Mouse (Mus musculus) hindbrain, embryonic 15.5 days (tissue): Measurements from ENCODE around the gene Gba. TPM values are rescaled to one million over a fixed set of nuclear protein-coding genes. Genes with fewer than 3 reads are reported as not detected.
"Not testable (repeated sequence)": the region's sequence is repeated elsewhere in the genome, so short reads cannot be mapped to it uniquely, and the experiment has no call there.

Experiments used
- ATAC-seq: fragments of 200-750 bp; cut with Nextera tagmentation; 2 replicates; pipeline ENCODE4 v1.8.0; 2017; ENCODE audit warnings: low read depth, moderate number of reproducible peaks, moderate TSS enrichment; ENCODE audit not compliant: low FRiP score
- H3K27ac ChIP-seq: fragments of 300-500 bp; sonication (generic); replicated peaks from 2 replicates; pipeline ENCODE4 v1.5.1; 2015; ENCODE audit warnings: mild to moderate bottlenecking, inconsistent platforms
- H3K27me3 ChIP-seq: fragments of 300-500 bp; sonication (generic); 2 replicates; pipeline ENCODE4 v1.6.1; 2015; ENCODE audit warnings: control low read depth, inconsistent platforms
- H3K36me3 ChIP-seq: fragments of 300-500 bp; sonication (generic); 2 replicates; pipeline ENCODE4 v1.6.1; 2015; ENCODE audit warnings: control low read depth, inconsistent platforms
- H3K4me1 ChIP-seq: fragments of 300-500 bp; sonication (generic); replicated peaks from 2 replicates; pipeline ENCODE4 v1.6.1; 2015; ENCODE audit warnings: control low read depth, inconsistent platforms
- H3K4me2 ChIP-seq: fragments of 300-500 bp; sonication (generic); 2 replicates; pipeline ENCODE4 v1.6.1; 2015; ENCODE audit warnings: moderate library complexity, mild to moderate bottlenecking, inconsistent platforms
- H3K4me3 ChIP-seq: fragments of 300-500 bp; sonication (generic); 2 replicates; pipeline ENCODE4 v1.5.1; 2015; ENCODE audit warnings: mild to moderate bottlenecking, inconsistent platforms
- H3K9ac ChIP-seq: fragments of 300-500 bp; sonication (generic); 2 replicates; pipeline ENCODE4 v1.6.1; 2015; ENCODE audit warnings: inconsistent platforms
- H3K9me3 ChIP-seq: fragments of 300-500 bp; sonication (generic); 2 replicates; pipeline ENCODE4 v1.6.1; 2016; ENCODE audit warnings: control low read depth, inconsistent platforms
- whole genome bisulfite sequencing: fragments of 180-500 bp; shearing (Covaris S2); methylation state at CpG from one replicate; pipeline ENCODE4 v1.1.7; 2015; 5-methylcytosine and 5-hydroxymethylcytosine counted together
- polyA plus RNA-seq: library from polyadenylated mRNA; unstranded; fragments of >200 nt; fragmentation: Nextera tagmentation; extraction: Ambion mirVana; gene quantifications from 2 replicates; pipeline ENCODE4 v1.2.1, GENCODE M21; 2015

Gene Gba
- polyA plus RNA-seq, 1 experiment from 2014 or later: 48.0 TPM

DNA sequence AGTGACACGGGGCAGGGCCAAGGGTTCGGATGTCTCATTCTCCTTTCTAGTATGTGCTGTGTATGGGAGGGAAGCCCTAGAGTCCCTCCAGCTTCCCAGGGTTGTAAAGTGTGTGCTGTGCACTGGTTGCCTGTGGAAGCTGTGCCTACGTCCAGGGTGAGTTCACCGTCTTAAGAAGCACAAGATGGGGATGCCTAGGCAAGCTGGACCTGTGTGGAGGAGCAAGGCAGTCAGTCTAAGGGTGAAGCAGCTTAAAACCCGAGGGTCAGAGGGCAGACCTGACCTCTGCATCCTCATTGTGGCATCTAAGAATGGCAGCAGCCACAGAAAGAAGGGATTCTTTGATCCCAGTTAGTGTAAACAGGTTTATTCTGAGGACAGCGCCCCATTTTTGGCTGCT lies 6.0 kb downstream of the Gba start:
- 90% methylated on average over 6 of the region's 6 CpGs for WGBS
- no peak overlapping the region for H3K4me2 ChIP-seq

DNA sequence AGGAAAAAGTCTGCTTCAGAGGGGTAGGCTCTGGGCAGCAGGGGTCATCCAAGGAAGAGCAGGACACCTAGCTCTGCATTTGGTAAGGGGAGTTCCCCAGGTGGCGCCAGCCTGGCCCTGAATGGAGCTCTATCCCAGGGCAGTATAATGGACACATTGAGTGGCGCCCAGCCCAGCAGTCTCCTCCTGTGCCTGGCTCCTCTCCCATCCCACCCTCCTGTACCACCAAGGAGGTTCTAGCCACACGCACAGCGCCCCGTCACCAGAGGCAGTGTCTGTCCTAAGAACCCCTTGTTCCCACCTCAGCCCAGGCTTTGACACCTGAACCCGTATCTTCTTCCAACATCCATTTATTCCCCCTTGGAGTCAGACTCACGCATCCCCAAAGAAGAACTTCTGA lies 7.0 kb downstream of the Gba start:
- ATAC-seq: no peak
- no peak overlapping the region for H3K27ac ChIP-seq
- no peaks in the 10 kb centered on the region for H3K27me3 ChIP-seq
- WGBS: 94% methylated on average over 7 of the region's 7 CpGs
- no peak overlapping the region for H3K4me3 ChIP-seq
- no peak overlapping the region for H3K9ac ChIP-seq
- peaks cover 28% of the 10 kb centered on the region for H3K4me1 ChIP-seq
- H3K9me3 ChIP-seq: no peaks in the 10 kb centered on the region
- H3K36me3 ChIP-seq: peaks cover 46% of the 10 kb centered on the region
- H3K4me2 ChIP-seq: no peak overlapping the region

More for the DNA sequence above, 6.0 kb downstream of the Gba start:
- H3K36me3 ChIP-seq: peaks cover 48% of the 10 kb centered on the region
- H3K9ac ChIP-seq: no peak overlapping the region
- no peak overlapping the region for H3K4me3 ChIP-seq
- no peak overlapping the region for H3K27ac ChIP-seq
- no peaks in the 10 kb centered on the region for H3K27me3 ChIP-seq
- no peaks in the 10 kb centered on the region for H3K9me3 ChIP-seq
- H3K4me1 ChIP-seq: peaks cover 23% of the 10 kb centered on the region
- ATAC-seq: no peak

DNA sequence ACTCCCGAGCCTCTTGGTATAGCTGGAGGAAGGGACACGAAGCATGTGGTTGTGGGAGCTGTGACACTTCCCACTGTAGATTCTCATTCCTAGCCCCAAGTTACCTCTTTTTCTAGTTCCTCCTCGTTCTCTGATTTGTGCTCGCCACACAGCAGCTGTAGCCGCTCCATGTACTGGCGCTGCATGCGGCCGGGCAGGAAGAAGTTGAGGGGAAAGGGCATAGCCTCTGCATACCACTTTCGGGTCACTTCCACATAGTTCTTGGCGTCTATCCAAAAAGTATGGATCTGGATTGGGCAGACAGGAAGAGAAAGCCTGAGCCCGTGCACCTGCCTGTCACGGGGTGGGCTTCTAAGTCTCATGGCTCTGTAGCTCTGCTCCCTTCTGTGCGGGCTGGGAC lies 7.4 kb downstream of the Gba start:
- Histone ChIP-seq H3K9ac (no peak overlapping the region), H3K27ac (no peak overlapping the region), H3K27me3 (no peaks in the 10 kb centered on the region), H3K4me3 (no peak overlapping the region), H3K4me2 (no peak overlapping the region), H3K36me3 (peaks cover 43% of the 10 kb centered on the region), H3K9me3 (no peaks in the 10 kb centered on the region), H3K4me1 (peaks cover 32% of the 10 kb centered on the region)
- 89% methylated on average over 13 of the region's 13 CpGs for WGBS
- no peak for ATAC-seq

DNA sequence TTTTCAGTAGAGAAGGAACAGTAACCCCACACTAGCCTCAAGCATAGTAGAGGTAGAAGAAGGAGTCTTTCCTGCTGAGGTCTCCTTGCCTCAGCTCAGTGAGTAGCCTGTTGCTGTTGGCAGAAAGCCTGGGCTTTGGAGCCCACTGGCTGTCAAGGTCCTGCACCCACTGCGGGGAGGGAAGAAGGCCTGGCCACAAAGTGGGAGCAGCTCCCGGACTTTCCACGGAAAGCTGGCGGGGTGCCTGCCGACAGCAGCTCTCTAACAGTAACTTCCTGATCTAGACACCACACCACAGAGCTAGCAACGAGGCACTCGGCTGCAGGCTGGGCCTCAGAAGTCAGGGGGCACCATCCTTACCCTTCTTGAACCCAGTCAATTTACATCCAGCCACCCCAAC lies 8.0 kb downstream of the Gba start:
- Histone ChIP-seq H3K4me2 (no peak overlapping the region), H3K4me3 (no peak overlapping the region), H3K4me1 (peaks cover 38% of the 10 kb centered on the region), H3K27me3 (no peaks in the 10 kb centered on the region), H3K9me3 (no peaks in the 10 kb centered on the region), H3K36me3 (peaks cover 43% of the 10 kb centered on the region), H3K9ac (no peak overlapping the region), H3K27ac (no peak overlapping the region)
- WGBS: 80% methylated on average over 7 of the region's 7 CpGs
- ATAC-seq: no peak

DNA sequence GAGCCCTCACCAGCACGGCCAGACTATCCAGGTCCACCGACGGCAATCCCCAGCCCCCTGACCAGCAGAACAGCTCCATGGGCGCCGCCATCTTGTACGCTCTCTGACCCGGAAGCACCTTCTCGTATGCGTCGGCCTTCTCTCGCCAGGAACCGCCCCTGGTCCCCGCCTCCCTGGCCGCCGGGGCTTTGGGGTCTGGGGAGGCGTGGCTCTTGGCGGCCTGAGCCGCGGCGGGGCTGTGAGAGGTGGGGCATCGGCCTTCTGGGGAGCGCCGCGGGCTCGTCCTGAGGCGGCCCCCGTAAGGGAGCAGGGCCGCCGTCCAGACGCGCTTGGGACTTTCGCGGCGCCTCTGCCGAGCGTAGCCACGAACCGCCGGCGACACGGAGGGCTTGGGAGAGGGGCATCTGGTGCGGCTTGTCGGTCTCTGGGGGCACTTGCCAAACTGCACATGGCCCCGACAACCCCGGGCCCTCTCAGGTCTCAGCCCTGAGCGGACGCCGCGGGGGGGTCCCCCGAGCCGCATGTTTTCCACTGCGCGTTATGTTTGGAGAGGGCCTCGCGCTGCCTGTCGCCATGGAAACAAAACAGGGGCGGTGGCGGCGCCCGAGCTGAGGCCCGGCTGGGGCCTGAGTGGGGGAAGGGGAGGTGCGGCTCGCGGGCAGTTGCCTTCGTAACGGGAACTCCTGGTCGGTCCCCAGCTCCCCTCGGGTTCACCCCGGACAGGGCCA lies 11.2 kb downstream of the Gba start:
- no peaks in the 10 kb centered on the region for H3K9me3 ChIP-seq
- peaks cover 47% of the 10 kb centered on the region for H3K4me1 ChIP-seq
- H3K27ac ChIP-seq: peak overlapping the region; percentile 95
- H3K9ac ChIP-seq: peak overlapping the region; percentile 75
- H3K4me3 ChIP-seq: peak overlapping the region; percentile 61
- no peaks in the 10 kb centered on the region for H3K27me3 ChIP-seq
- H3K36me3 ChIP-seq: peaks cover 12% of the 10 kb centered on the region; the same call in 1 of the 2 replicates
- under 1% methylated on average over 69 of the region's 69 CpGs for WGBS
- peak overlapping the region; percentile 88 for H3K4me2 ChIP-seq
- peak; percentile 90 for ATAC-seq

DNA sequence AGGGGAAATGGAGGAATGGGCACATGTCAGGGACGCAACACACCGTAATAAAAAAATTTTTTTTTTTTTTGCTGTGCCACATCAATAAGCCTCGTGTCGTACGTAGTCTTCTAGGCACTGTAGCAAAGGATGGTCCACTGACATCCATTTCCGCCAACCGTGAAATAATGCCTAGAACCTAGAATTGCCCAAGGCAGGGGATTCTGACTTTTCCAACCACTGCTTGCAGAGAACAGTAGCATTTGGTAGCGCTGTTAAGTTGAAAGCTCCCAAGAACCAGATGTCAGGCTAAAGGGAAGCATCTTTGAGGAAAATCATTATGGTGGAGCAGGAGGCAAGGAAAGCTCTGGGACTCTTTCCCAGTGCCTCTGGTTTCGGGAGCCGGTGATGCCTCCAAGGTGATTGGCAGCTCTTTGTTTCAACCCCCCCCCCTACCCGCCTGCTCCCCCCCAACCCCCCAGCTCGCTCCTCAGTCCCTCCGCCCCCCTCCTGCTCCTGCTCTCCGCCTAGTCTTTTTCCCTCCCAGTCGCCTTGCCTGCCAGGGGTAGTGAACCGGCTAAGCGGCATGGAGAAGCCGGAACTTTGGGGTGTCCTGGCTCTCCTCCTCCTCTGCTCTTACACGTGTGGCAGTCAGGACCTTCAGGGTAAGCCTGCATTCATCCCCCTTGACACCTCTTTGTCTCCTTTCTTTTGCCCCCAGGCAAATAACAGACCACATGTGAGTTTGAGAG lies 12.1 kb downstream of the Gba start, which contains the start of gene Thbs3:
Gene Thbs3 (plus strand): TSS at position 500 of the 731 bp plus-strand sequence.
- Histone ChIP-seq H3K27me3 (no peaks in the 10 kb centered on the region), H3K4me1 (peaks cover 47% of the 10 kb centered on the region)
- ATAC-seq: 0 out of 2 replicates have a peak, but pooled peaks have one; percentile 12

DNA sequence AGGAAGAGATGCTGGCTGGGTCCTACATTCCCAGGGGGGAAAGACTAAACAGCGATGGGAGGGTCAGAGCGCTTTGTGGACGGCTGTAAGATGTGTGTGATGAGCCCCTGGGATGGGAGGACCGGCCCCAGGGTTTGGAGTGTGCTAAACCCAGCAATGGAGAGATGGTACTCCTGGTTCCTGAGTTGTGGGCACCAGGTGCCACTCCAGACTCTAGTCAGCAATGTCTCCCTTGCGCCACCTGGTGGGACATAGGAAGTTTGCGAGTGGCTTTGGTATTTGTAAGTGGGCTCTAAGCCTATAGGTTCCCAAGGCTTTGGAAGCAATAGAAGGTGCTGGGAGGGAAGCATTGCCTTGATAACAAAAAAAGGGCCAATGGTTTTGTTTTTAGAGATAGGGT lies 13.1 kb downstream of the Gba start:
- H3K9ac ChIP-seq: no peak overlapping the region
- H3K36me3 ChIP-seq: no peaks in the 10 kb centered on the region
- peak overlapping the region; percentile 88 for H3K4me2 ChIP-seq
- peak; percentile 36 for ATAC-seq
- H3K27ac ChIP-seq: peak overlapping the region; percentile 95
- H3K27me3 ChIP-seq: no peaks in the 10 kb centered on the region
- no peaks in the 10 kb centered on the region for H3K9me3 ChIP-seq
- 0% methylated on average over 6 of the region's 6 CpGs for WGBS
- peak overlapping the region; percentile 61 for H3K4me3 ChIP-seq
- peaks cover 49% of the 10 kb centered on the region for H3K4me1 ChIP-seq

More for the DNA sequence above, 12.1 kb downstream of the Gba start, which contains the start of gene Thbs3:
- peak within 1 kb of the TSS; percentile 75 for H3K9ac ChIP-seq
- H3K4me2 ChIP-seq: peak within 1 kb of the TSS; percentile 88
- peak within 1 kb of the TSS; percentile 61 for H3K4me3 ChIP-seq
- peaks cover 5% of the 10 kb centered on the region; the same call in 1 of the 2 replicates for H3K36me3 ChIP-seq
- H3K27ac ChIP-seq: peak within 1 kb of the TSS; percentile 95
- no peaks in the 10 kb centered on the region for H3K9me3 ChIP-seq
- under 1% methylated on average over 19 of the region's 19 CpGs for WGBS

DNA sequence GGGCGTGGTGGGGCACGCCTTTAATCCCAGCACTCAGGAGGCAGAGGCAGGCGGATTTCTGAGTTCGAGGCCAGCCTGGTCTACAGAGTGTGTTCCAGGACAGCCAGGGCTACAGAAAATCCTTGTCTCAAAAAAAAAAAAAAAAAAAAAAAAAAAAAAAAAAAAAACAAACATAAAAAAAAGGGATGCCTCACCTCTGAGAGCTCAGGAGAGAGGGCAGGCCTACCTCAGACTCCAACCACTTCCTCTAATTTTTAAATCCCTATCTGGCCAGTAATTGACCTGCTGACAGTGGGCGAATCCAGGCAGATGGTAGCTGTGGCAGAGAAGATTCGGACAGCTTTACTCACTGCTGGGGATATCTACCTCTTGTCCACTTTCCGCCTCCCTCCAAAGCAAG lies 13.7 kb downstream of the Gba start:
- Histone ChIP-seq H3K27ac (0 out of 2 replicates have a peak overlapping the region, but pooled peaks have one; percentile 25), H3K4me2 (peak overlapping the region; percentile 88)

DNA sequence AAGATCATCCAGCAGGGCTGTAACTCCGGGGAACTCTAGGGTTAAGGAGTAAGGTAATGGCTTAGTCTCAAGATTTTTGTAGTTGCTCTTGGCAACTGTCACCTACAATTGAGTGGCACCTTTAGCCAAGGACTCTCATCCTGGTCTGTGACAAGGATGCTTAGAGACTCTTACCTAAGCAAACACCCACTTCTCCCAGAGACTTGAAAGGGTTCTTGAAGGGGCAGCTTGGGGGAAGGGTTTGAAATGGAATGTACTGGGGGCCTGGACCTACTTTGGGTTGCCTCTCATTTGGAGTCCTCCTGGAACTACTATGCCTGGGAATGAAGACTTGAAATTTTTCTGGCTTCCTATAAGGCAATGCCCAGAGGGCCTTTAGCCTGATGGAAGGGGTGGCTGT lies 15.5 kb downstream of the Gba start:
- Histone ChIP-seq H3K4me3 (no peak overlapping the region), H3K4me1 (peaks cover 27% of the 10 kb centered on the region), H3K9ac (no peak overlapping the region), H3K4me2 (no peak overlapping the region), H3K9me3 (no peaks in the 10 kb centered on the region), H3K36me3 (no peaks in the 10 kb centered on the region), H3K27ac (no peak overlapping the region), H3K27me3 (no peaks in the 10 kb centered on the region)
- no peak for ATAC-seq
- WGBS: 83% methylated on average over 1 of the region's 1 CpGs

More for the DNA sequence above, 13.7 kb downstream of the Gba start:
- peaks cover 45% of the 10 kb centered on the region for H3K4me1 ChIP-seq
- not testable (repeated sequence) for H3K4me3 ChIP-seq, H3K9me3 ChIP-seq, H3K36me3 ChIP-seq, H3K9ac ChIP-seq, ATAC-seq, H3K27me3 ChIP-seq
- 67% methylated on average over 7 of the region's 7 CpGs for WGBS

DNA sequence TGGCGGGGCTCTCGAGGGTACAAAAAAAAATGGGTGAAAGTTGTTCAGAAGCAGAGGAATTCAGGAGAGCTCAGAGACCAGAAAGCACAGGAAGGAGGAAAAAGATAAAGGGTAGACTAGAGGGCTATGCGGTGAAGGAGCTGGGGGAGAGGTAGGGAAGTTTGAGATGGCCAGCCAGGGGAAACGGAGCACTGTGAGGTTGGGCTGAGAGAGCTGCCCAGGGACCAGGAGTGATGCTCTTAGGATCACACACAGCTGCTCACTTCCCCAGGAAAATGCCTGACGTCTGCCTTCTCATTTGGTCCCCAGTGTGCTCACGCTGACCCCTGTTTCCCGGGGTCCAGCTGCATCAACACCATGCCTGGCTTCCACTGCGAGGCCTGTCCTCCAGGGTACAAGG lies 16.8 kb downstream of the Gba start:
- H3K27me3 ChIP-seq: no peaks in the 10 kb centered on the region
- H3K4me2 ChIP-seq: no peak overlapping the region
- no peaks in the 10 kb centered on the region for H3K36me3 ChIP-seq
- H3K27ac ChIP-seq: 0 out of 2 replicates have a peak overlapping the region, but pooled peaks have one; percentile 4
- H3K9ac ChIP-seq: no peak overlapping the region
- no peak overlapping the region for H3K4me3 ChIP-seq
- WGBS: 41% methylated on average over 8 of the region's 8 CpGs
- H3K4me1 ChIP-seq: peaks cover 34% of the 10 kb centered on the region
- no peak for ATAC-seq
- H3K9me3 ChIP-seq: no peaks in the 10 kb centered on the region

DNA sequence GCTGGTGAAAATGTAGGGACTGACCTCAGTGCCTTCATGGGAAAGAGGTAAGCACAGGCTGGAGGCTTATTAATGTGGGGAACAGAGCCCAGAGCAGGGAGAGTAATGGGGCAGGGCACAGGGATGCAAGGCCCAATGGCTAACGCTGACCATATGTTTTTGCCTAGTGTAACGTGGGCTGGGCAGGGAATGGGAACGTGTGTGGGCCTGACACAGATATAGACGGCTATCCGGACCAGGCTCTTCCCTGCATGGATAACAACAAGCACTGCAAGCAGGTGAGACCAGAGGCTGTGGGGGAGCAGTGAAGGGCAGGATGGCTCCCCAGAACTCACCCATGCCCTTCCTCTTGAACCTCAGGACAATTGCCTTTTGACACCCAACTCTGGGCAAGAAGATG lies 18.4 kb downstream of the Gba start:
- Histone ChIP-seq H3K4me3 (no peak overlapping the region), H3K4me2 (no peak overlapping the region), H3K4me1 (peaks cover 34% of the 10 kb centered on the region), H3K27me3 (no peaks in the 10 kb centered on the region), H3K27ac (no peak overlapping the region), H3K9ac (no peak overlapping the region), H3K9me3 (no peaks in the 10 kb centered on the region), H3K36me3 (no peaks in the 10 kb centered on the region)
- 58% methylated on average over 5 of the region's 5 CpGs for WGBS
- ATAC-seq: no peak

DNA sequence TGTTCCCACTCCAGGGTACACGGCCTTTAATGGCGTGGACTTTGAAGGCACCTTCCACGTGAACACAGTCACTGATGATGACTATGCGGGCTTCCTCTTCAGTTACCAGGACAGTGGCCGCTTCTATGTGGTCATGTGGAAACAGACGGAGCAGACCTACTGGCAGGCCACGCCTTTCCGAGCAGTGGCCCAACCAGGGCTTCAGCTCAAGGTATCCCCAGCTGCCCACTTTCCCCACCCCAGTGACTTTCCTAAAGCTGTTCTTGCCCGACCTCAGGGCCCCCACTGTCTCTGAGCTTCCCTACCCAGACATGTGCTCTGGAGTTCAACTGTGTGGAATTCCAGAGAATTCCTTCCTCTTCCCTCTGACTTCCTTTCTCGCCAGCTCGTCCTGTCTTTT lies 22.1 kb downstream of the Gba start:
- Histone ChIP-seq H3K36me3 (no peaks in the 10 kb centered on the region), H3K9ac (peak overlapping the region; percentile 31), H3K27me3 (no peaks in the 10 kb centered on the region), H3K4me3 (peak overlapping the region; percentile 41), H3K4me1 (peaks cover 58% of the 10 kb centered on the region), H3K4me2 (peak overlapping the region; percentile 67), H3K9me3 (no peaks in the 10 kb centered on the region), H3K27ac (peak overlapping the region; percentile 84)
- 28% methylated on average over 11 of the region's 11 CpGs for WGBS
- ATAC-seq: no peak
